Mouse (Mus musculus) olfactory bulb, adult 2 months (tissue): Measurements from ENCODE around the gene 2310011J03Rik.

Experiments
- CTCF ChIP-seq: fragments of 200-500 bp; IDR thresholded peaks from 2 replicates; pipeline ENCODE4 v1.5.1; 2012; ENCODE audit warnings: low read depth, mild to moderate bottlenecking, low read length, moderate library complexity; ENCODE audit not compliant: insufficient read depth
- POLR2A ChIP-seq: fragments of 200-500 bp; IDR thresholded peaks from 2 replicates; pipeline ENCODE4 v1.6.1; 2012; ENCODE audit warnings: mild to moderate bottlenecking, low read depth, low read length, moderate library complexity; ENCODE audit not compliant: insufficient read depth

GRCm38 (mm10) chr10:80302471-80302881 is 17.9 kb downstream of the 2310011J03Rik start:
- no peak for TF ChIP-seq POLR2A
- TF ChIP-seq CTCF = no peak
